Mouse (Mus musculus): Measurements from ENCODE around the gene Ntsr1. TPM values are rescaled to one million over a fixed set of nuclear protein-coding genes. Genes with fewer than 3 reads are reported as not detected.
A peak's percentile ranks its signal among the peaks of the same experiment; 100 is the strongest.

The Ntsr1 gene
- polyA plus RNA-seq, 1 experiment from 2014 or later: 13.4 TPM

DNA sequence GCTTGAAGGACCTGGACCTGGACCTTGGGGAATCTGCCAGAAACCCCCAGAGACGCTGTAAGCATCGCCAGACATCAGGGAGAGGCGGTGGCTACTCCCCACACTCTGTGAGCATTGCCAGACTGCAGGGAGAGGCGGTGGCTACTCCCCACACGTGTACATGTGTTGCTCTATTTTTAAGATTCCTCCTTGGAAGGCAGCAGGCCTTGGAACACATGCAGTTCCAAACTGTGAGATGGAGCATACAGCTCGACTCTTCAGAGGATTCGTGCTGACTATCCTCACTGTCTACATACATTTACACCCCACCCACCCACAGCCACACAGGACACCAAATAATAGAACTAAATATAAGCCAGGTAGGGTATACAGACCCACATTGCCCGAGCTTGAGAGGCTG is 3.9 kb upstream of the Ntsr1 start:
- H3K4me2 ChIP-seq (ENCODE audit: low read length): no peak overlapping the region
- peaks cover 21% of the 10 kb centered on the region for H3K4me1 ChIP-seq (replicated peaks; ENCODE audit: control insufficient read depth, insufficient read depth, low read length)
- ATAC-seq: no peak
- no peaks in the 10 kb centered on the region for H3K27me3 ChIP-seq (replicated peaks; ENCODE audit: control insufficient read depth, insufficient read depth, low read length)
- no peaks in the 10 kb centered on the region for H3K9me3 ChIP-seq (ENCODE audit: control insufficient read depth, low read length)
- no peak overlapping the region for H3K4me3 ChIP-seq (replicated peaks; ENCODE audit: low read length)
- H3K9ac ChIP-seq (replicated peaks; ENCODE audit: low read depth, low read length): no peak overlapping the region
- H3K36me3 ChIP-seq (ENCODE audit: control insufficient read depth, insufficient read depth): no peaks in the 10 kb centered on the region
- WGBS: 65% methylated on average over 8 of the region's 8 CpGs
- H3K27ac ChIP-seq (ENCODE audit: low read length): peak overlapping the region; percentile 17; the same call in 1 of the 2 replicates

GRCm38 (mm10) chr2:180500726-180501125 is 950 bp downstream of the Ntsr1 start:
- H3K9ac ChIP-seq (replicated peaks; ENCODE audit: low read depth, low read length): peak overlapping the region; percentile 63; the same call in 1 of the 2 replicates
- ATAC-seq: 0 out of 2 replicates have a peak, but pooled peaks have one; percentile 8
- no peak overlapping the region for H3K27ac ChIP-seq (ENCODE audit: low read length)
- 36% methylated on average over 13 of the region's 13 CpGs for WGBS
- peaks cover 36% of the 10 kb centered on the region for H3K4me1 ChIP-seq (replicated peaks; ENCODE audit: control insufficient read depth, insufficient read depth, low read length)
- no peaks in the 10 kb centered on the region for H3K27me3 ChIP-seq (replicated peaks; ENCODE audit: control insufficient read depth, insufficient read depth, low read length)
- no peaks in the 10 kb centered on the region for H3K9me3 ChIP-seq (ENCODE audit: control insufficient read depth, low read length)
- peak overlapping the region; percentile 47 for H3K4me3 ChIP-seq (replicated peaks; ENCODE audit: low read length)
- peak overlapping the region; percentile 76 for H3K4me2 ChIP-seq (ENCODE audit: low read length)
- no peaks in the 10 kb centered on the region for H3K36me3 ChIP-seq (ENCODE audit: control insufficient read depth, insufficient read depth)

DNA sequence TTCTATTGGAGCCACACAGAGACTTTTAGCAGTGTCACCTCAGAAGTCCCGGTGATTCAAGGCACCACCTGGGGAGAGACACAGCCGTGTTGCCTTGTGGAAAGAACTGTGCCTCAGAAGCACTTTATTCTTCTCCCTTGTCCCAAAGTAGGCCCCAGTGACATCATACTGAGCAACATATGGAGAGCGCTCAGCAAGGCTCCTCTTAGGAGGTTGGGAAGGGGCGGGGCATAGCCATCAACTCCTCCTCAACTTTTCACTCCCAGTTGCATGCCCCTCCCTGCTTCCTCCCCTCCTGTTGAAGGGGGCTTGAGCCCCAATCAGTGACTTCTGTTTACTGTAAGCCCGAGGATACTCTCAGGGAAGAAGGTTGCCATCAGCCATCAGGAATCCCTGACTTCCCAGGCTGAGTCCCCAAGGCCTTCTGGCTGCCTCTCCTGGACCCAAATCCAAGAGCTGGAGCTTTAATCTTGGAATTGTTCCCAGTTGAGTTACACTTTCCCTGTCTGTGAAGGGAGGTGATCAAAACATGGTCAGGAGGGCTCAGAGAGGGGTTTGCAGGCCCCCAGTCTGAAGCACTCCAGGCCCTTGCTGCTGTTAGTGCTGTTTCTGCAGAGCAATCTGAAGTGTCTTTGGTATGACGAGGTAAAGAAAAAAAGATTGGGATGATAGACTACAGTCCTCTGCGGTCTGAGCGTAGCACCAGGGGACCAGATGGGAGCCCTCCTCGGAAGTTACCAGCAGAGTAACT is 1.6 kb downstream of the Ntsr1 start:
- Histone ChIP-seq H3K27me3 (replicated peaks; ENCODE audit: control insufficient read depth, insufficient read depth, low read length) (no peaks in the 10 kb centered on the region), H3K27ac (ENCODE audit: low read length) (no peak overlapping the region), H3K9ac (replicated peaks; ENCODE audit: low read depth, low read length) (no peak overlapping the region), H3K4me2 (ENCODE audit: low read length) (peak overlapping the region; percentile 76), H3K36me3 (ENCODE audit: control insufficient read depth, insufficient read depth) (no peaks in the 10 kb centered on the region), H3K4me1 (replicated peaks; ENCODE audit: control insufficient read depth, insufficient read depth, low read length) (peaks cover 39% of the 10 kb centered on the region), H3K9me3 (ENCODE audit: control insufficient read depth, low read length) (no peaks in the 10 kb centered on the region), H3K4me3 (replicated peaks; ENCODE audit: low read length) (peak overlapping the region; percentile 47)
- WGBS: 46% methylated on average over 9 of the region's 9 CpGs
- peak; percentile 16; the same call in 1 of the 2 replicates for ATAC-seq

DNA sequence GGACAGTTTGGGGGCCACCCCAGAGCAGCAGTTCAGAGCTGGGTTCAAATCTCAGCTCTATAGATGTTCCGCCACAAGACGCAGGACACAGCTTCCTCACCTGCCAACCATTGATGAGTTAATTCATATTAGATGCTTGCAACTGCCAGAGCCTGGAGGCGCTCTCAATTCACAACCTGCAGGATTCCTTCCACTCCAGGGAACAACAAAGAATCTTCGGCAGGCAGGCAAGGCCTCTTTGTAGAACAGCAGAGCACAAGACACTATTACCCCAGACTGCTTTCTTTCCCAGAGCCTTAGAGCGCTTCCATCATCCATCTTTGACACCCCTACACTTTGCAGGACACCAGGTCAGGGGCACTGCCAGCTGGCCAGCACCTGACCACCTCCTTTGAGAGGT is 6.5 kb downstream of the Ntsr1 start:
- H3K36me3 ChIP-seq (ENCODE audit: control insufficient read depth, insufficient read depth): no peaks in the 10 kb centered on the region
- no peak overlapping the region for H3K4me3 ChIP-seq (replicated peaks; ENCODE audit: low read length)
- H3K27ac ChIP-seq (ENCODE audit: low read length): 0 out of 2 replicates have a peak overlapping the region, but pooled peaks have one; percentile 0
- peaks cover 24% of the 10 kb centered on the region for H3K4me1 ChIP-seq (replicated peaks; ENCODE audit: control insufficient read depth, insufficient read depth, low read length)
- no peak overlapping the region; the same call in 1 of the 2 replicates for H3K4me2 ChIP-seq (ENCODE audit: low read length)
- no peaks in the 10 kb centered on the region for H3K9me3 ChIP-seq (ENCODE audit: control insufficient read depth, low read length)
- H3K9ac ChIP-seq (replicated peaks; ENCODE audit: low read depth, low read length): no peak overlapping the region
- WGBS: 14% methylated on average over 5 of the region's 5 CpGs
- no peak; the same call in 1 of the 2 replicates for ATAC-seq
- H3K27me3 ChIP-seq (replicated peaks; ENCODE audit: control insufficient read depth, insufficient read depth, low read length): no peaks in the 10 kb centered on the region

- Histone ChIP-seq H3K9me3 (ENCODE audit: control insufficient read depth, low read length) (no peaks in the 10 kb centered on the region), H3K27me3 (replicated peaks; ENCODE audit: control insufficient read depth, insufficient read depth, low read length) (no peaks in the 10 kb centered on the region), H3K4me1 (replicated peaks; ENCODE audit: control insufficient read depth, insufficient read depth, low read length) (peaks cover 20% of the 10 kb centered on the region), H3K36me3 (ENCODE audit: control insufficient read depth, insufficient read depth) (no peaks in the 10 kb centered on the region), H3K9ac (replicated peaks; ENCODE audit: low read depth, low read length) (no peak overlapping the region), H3K4me2 (ENCODE audit: low read length) (no peak overlapping the region), H3K27ac (ENCODE audit: low read length) (no peak overlapping the region), H3K4me3 (replicated peaks; ENCODE audit: low read length) (no peak overlapping the region)
- WGBS: 44% methylated on average over 14 of the region's 14 CpGs
- no peak for ATAC-seq
Observed at GRCm38 (mm10) chr2:180508455-180509115, 8.8 kb downstream of the Ntsr1 start.

DNA sequence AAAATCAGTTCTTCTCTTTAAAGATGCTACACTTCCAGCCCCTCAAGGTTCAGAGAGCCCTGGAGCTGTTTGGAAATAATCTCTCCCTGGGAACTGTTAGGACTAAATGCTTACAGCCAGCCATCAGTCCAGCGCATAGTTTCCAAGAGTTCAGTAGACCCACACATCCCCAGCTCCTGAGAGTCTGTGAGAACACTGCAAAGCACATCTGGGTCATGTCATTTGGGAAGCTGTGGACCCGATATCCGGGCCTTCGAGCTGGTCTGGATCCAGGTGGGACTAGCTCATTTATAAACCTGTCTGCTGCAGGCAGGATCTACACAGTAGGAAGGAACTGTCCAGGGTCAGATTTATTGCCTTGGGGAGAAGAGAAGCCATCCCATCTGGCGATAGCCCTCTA is 11.1 kb downstream of the Ntsr1 start:
- Histone ChIP-seq H3K27ac (ENCODE audit: low read length) (no peak overlapping the region), H3K4me3 (replicated peaks; ENCODE audit: low read length) (no peak overlapping the region), H3K9me3 (ENCODE audit: control insufficient read depth, low read length) (no peaks in the 10 kb centered on the region), H3K27me3 (replicated peaks; ENCODE audit: control insufficient read depth, insufficient read depth, low read length) (no peaks in the 10 kb centered on the region), H3K4me2 (ENCODE audit: low read length) (no peak overlapping the region), H3K9ac (replicated peaks; ENCODE audit: low read depth, low read length) (no peak overlapping the region), H3K4me1 (replicated peaks; ENCODE audit: control insufficient read depth, insufficient read depth, low read length) (peaks cover 20% of the 10 kb centered on the region), H3K36me3 (ENCODE audit: control insufficient read depth, insufficient read depth) (no peaks in the 10 kb centered on the region)
- no peak for ATAC-seq
- WGBS: 85% methylated on average over 5 of the region's 5 CpGs

GRCm38 (mm10) chr2:180511875-180512661 is 12.3 kb downstream of the Ntsr1 start:
- ATAC-seq: peak; percentile 40; the same call in 1 of the 2 replicates
- Histone ChIP-seq H3K36me3 (ENCODE audit: control insufficient read depth, insufficient read depth) (no peaks in the 10 kb centered on the region), H3K4me2 (ENCODE audit: low read length) (no peak overlapping the region), H3K4me1 (replicated peaks; ENCODE audit: control insufficient read depth, insufficient read depth, low read length) (peaks cover 12% of the 10 kb centered on the region), H3K27ac (ENCODE audit: low read length) (no peak overlapping the region), H3K9ac (replicated peaks; ENCODE audit: low read depth, low read length) (no peak overlapping the region), H3K4me3 (replicated peaks; ENCODE audit: low read length) (no peak overlapping the region), H3K9me3 (ENCODE audit: control insufficient read depth, low read length) (no peaks in the 10 kb centered on the region), H3K27me3 (replicated peaks; ENCODE audit: control insufficient read depth, insufficient read depth, low read length) (no peaks in the 10 kb centered on the region)
- 57% methylated on average over 13 of the region's 13 CpGs for WGBS

GRCm38 (mm10) chr2:180513019-180513418 is 13.2 kb downstream of the Ntsr1 start:
- 51% methylated on average over 3 of the region's 3 CpGs for WGBS
- Histone ChIP-seq H3K36me3 (ENCODE audit: control insufficient read depth, insufficient read depth) (no peaks in the 10 kb centered on the region), H3K27me3 (replicated peaks; ENCODE audit: control insufficient read depth, insufficient read depth, low read length) (no peaks in the 10 kb centered on the region), H3K9ac (replicated peaks; ENCODE audit: low read depth, low read length) (no peak overlapping the region), H3K4me2 (ENCODE audit: low read length) (no peak overlapping the region), H3K4me3 (replicated peaks; ENCODE audit: low read length) (no peak overlapping the region), H3K9me3 (ENCODE audit: control insufficient read depth, low read length) (no peaks in the 10 kb centered on the region), H3K4me1 (replicated peaks; ENCODE audit: control insufficient read depth, insufficient read depth, low read length) (peaks cover 12% of the 10 kb centered on the region), H3K27ac (ENCODE audit: low read length) (no peak overlapping the region)
- no peak for ATAC-seq

DNA sequence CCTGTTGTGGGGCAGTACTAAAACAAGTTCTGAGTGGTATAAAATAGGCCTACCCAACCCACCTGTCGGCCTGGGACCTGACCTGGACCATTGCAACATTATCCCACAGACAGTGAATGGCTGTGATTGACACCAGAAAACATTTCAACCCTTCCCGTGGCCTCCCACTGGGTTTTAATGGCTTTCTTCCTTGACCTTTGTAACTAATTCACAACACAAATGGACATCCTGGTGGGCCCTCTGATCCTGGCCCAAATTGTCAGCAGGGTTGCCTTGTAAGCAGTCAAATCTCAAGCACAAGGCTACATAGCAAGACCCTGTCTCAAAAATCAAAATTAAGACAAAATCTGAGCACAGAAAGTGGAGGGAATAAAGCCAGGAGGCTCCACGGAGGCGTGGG is 14.1 kb downstream of the Ntsr1 start:
- no peaks in the 10 kb centered on the region for H3K27me3 ChIP-seq (replicated peaks; ENCODE audit: control insufficient read depth, insufficient read depth, low read length)
- H3K9ac ChIP-seq (replicated peaks; ENCODE audit: low read depth, low read length): no peak overlapping the region
- peaks cover 10% of the 10 kb centered on the region for H3K4me1 ChIP-seq (replicated peaks; ENCODE audit: control insufficient read depth, insufficient read depth, low read length)
- H3K9me3 ChIP-seq (ENCODE audit: control insufficient read depth, low read length): no peaks in the 10 kb centered on the region
- WGBS: 28% methylated on average over 4 of the region's 4 CpGs
- no peak overlapping the region for H3K27ac ChIP-seq (ENCODE audit: low read length)
- no peak overlapping the region for H3K4me2 ChIP-seq (ENCODE audit: low read length)
- no peak overlapping the region for H3K4me3 ChIP-seq (replicated peaks; ENCODE audit: low read length)
- no peak for ATAC-seq
- H3K36me3 ChIP-seq (ENCODE audit: control insufficient read depth, insufficient read depth): no peaks in the 10 kb centered on the region

Data from forebrain, embryonic 16.5 days (tissue).